Mouse (Mus musculus) neural tube, embryonic 14.5 days (tissue): ENCODE results near the gene Ly6g6d. TPM values are rescaled to one million over a fixed set of nuclear protein-coding genes. Genes with fewer than 3 reads are reported as not detected.
A peak's percentile ranks its signal among the peaks of the same experiment; 100 is the strongest.

ENCODE experiments used
- ATAC-seq: fragments of 200-750 bp; cut with Nextera tagmentation; 2 replicates; pipeline ENCODE4 v1.8.0; 2017; ENCODE audit warnings: low read depth, mild to moderate bottlenecking, moderate TSS enrichment, moderate library complexity
- H3K27ac ChIP-seq: fragments of 300-500 bp; sonication (generic); 2 replicates; pipeline ENCODE4 v1.5.1; 2014; ENCODE audit warnings: low read depth, mild to moderate bottlenecking, control low read depth, low read length, moderate library complexity, mixed read lengths
- H3K27me3 ChIP-seq: fragments of 300-500 bp; sonication (generic); 2 replicates; pipeline ENCODE4 v1.6.1; 2014; ENCODE audit warnings: low read length; ENCODE audit not compliant: control insufficient read depth, insufficient read depth
- H3K36me3 ChIP-seq: fragments of 300-500 bp; sonication (generic); 2 replicates; pipeline ENCODE4 v1.6.1; 2014; ENCODE audit warnings: low read length, mixed read lengths; ENCODE audit not compliant: control insufficient read depth, insufficient read depth
- H3K4me1 ChIP-seq: fragments of 300-500 bp; sonication (generic); 2 replicates; pipeline ENCODE4 v1.6.1; 2014; ENCODE audit warnings: low read length; ENCODE audit not compliant: control insufficient read depth, insufficient read depth
- H3K4me2 ChIP-seq: fragments of 300-500 bp; sonication (generic); 2 replicates; pipeline ENCODE4 v1.6.1; 2014; ENCODE audit warnings: mild to moderate bottlenecking, low read depth, low read length, control low read depth
- H3K4me3 ChIP-seq: fragments of 300-500 bp; sonication (generic); 2 replicates; pipeline ENCODE4 v1.5.1; 2014; ENCODE audit warnings: low read depth, low read length, control low read depth, mixed read lengths
- H3K9ac ChIP-seq: fragments of 300-500 bp; sonication (generic); replicated peaks from 2 replicates; pipeline ENCODE4 v1.6.1; 2014; ENCODE audit warnings: low read depth, mild to moderate bottlenecking, control low read depth, low read length, mixed read lengths
- H3K9me3 ChIP-seq: fragments of 300-500 bp; sonication (generic); 2 replicates; pipeline ENCODE4 v1.6.1; 2016; ENCODE audit warnings: low read length; ENCODE audit not compliant: control insufficient read depth
- WGBS: fragments of 180-500 bp; shearing (Covaris S2); extraction: QIAGEN DNeasy Blood & Tissue Kit; methylation state at CpG from one replicate; pipeline ENCODE4 v1.1.7; 2014; 5-methylcytosine and 5-hydroxymethylcytosine counted together
- polyA plus RNA-seq: library from polyadenylated mRNA; unstranded; fragments of >200 nt; fragmentation: Nextera tagmentation; extraction: Ambion mirVana; gene quantifications from 2 replicates; pipeline ENCODE4 v1.2.1, GENCODE M21; 2014

The Ly6g6d gene
- polyA plus RNA-seq, 1 experiment from 2014 or later = 0.84 TPM

- no peaks in the 10 kb centered on the region for H3K36me3 ChIP-seq
- no peak overlapping the region for H3K9ac ChIP-seq
- H3K4me2 ChIP-seq = no peak overlapping the region; the same call in 1 of the 2 replicates
- 22% methylated on average over 2 of the region's 2 CpGs for WGBS
- no peak for ATAC-seq
- no peaks in the 10 kb centered on the region for H3K9me3 ChIP-seq
- H3K27me3 ChIP-seq = no peaks in the 10 kb centered on the region
- no peak overlapping the region for H3K4me3 ChIP-seq
- H3K4me1 ChIP-seq = peaks cover 5% of the 10 kb centered on the region; the same call in 1 of the 2 replicates
- no peak overlapping the region for H3K27ac ChIP-seq
Measured at GRCm38 (mm10) chr17:35077285-35077684, 580 bp downstream of the Ly6g6d start.

- H3K36me3 ChIP-seq = no peaks in the 10 kb centered on the region
- H3K4me2 ChIP-seq = peak within 1 kb of the TSS; percentile 15; the same call in 1 of the 2 replicates
- peaks cover 5% of the 10 kb centered on the region; the same call in 1 of the 2 replicates for H3K4me1 ChIP-seq
- H3K9me3 ChIP-seq = no peaks in the 10 kb centered on the region
- no peaks in the 10 kb centered on the region for H3K27me3 ChIP-seq
- peak within 1 kb of the TSS; percentile 9 for H3K4me3 ChIP-seq
- no peak for ATAC-seq
- H3K27ac ChIP-seq = no peak within 1 kb of the TSS
- H3K9ac ChIP-seq = no peak within 1 kb of the TSS
- WGBS = 31% methylated on average over 10 of the region's 10 CpGs
Measured at GRCm38 (mm10) chr17:35076507-35077176, 1.2 kb downstream of the Ly6g6d start, which contains the start of gene Ly6g6e. Gene Ly6g6e, plus strand, starts transcription at chr17:35076902.

GRCm38 (mm10) chr17:35074097-35074496 is 3.8 kb downstream of the Ly6g6d start:
- H3K9me3 ChIP-seq = no peaks in the 10 kb centered on the region
- peaks cover 5% of the 10 kb centered on the region; the same call in 1 of the 2 replicates for H3K4me1 ChIP-seq
- ATAC-seq = no peak
- no peaks in the 10 kb centered on the region for H3K27me3 ChIP-seq
- H3K27ac ChIP-seq = no peak overlapping the region
- 35% methylated on average over 17 of the region's 17 CpGs for WGBS
- H3K36me3 ChIP-seq = no peaks in the 10 kb centered on the region
- H3K4me3 ChIP-seq = no peak overlapping the region
- no peak overlapping the region for H3K9ac ChIP-seq
- no peak overlapping the region for H3K4me2 ChIP-seq

- Histone ChIP-seq H3K4me1 (no peaks in the 10 kb centered on the region), H3K9ac (no peak overlapping the region), H3K36me3 (no peaks in the 10 kb centered on the region), H3K27me3 (no peaks in the 10 kb centered on the region), H3K27ac (no peak overlapping the region), H3K4me3 (no peak overlapping the region), H3K4me2 (no peak overlapping the region), H3K9me3 (no peaks in the 10 kb centered on the region)
- WGBS = 81% methylated on average over 9 of the region's 9 CpGs
- no peak for ATAC-seq
Measured at GRCm38 (mm10) chr17:35071454-35071853, 6.4 kb downstream of the Ly6g6d start.

GRCm38 (mm10) chr17:35070556-35071229 is 7.2 kb downstream of the Ly6g6d start:
- Histone ChIP-seq H3K36me3 (no peaks in the 10 kb centered on the region), H3K4me2 (no peak overlapping the region), H3K9ac (no peak overlapping the region), H3K27me3 (no peaks in the 10 kb centered on the region), H3K9me3 (no peaks in the 10 kb centered on the region), H3K4me3 (no peak overlapping the region), H3K27ac (no peak overlapping the region), H3K4me1 (no peaks in the 10 kb centered on the region)
- WGBS = 68% methylated on average over 6 of the region's 6 CpGs
- no peak for ATAC-seq

- Histone ChIP-seq H3K4me3 (no peak overlapping the region), H3K9me3 (no peaks in the 10 kb centered on the region), H3K4me1 (0 out of 2 replicates have a peak, but pooled peaks cover 9% of the 10 kb centered on the region), H3K9ac (no peak overlapping the region), H3K4me2 (no peak overlapping the region), H3K27ac (no peak overlapping the region), H3K27me3 (0 out of 2 replicates have a peak, but pooled peaks cover 6% of the 10 kb centered on the region), H3K36me3 (no peaks in the 10 kb centered on the region)
- no peak for ATAC-seq
- 86% methylated on average over 17 of the region's 17 CpGs for WGBS
Measured at GRCm38 (mm10) chr17:35068213-35068914, 9.5 kb downstream of the Ly6g6d start.

GRCm38 (mm10) chr17:35066084-35066483 is 11.8 kb downstream of the Ly6g6d start, which contains the start of gene Mpig6b:
Gene Mpig6b, minus strand, starts transcription at chr17:35066184.
- H3K27me3 ChIP-seq = 0 out of 2 replicates have a peak, but pooled peaks cover 6% of the 10 kb centered on the region

GRCm38 (mm10) chr17:35064951-35065947 is 12.6 kb downstream of the Ly6g6d start, which contains the start of gene Ly6g6c:
Gene Ly6g6c, plus strand, starts transcription at chr17:35065388.
- peak; percentile 30; the same call in 1 of the 2 replicates for ATAC-seq
- Histone ChIP-seq H3K27ac (no peak within 1 kb of the TSS), H3K36me3 (peaks cover 9% of the 10 kb centered on the region), H3K9me3 (no peaks in the 10 kb centered on the region), H3K4me2 (peak within 1 kb of the TSS; percentile 40), H3K4me3 (0 out of 2 replicates have a peak within 1 kb of the TSS, but pooled peaks have one; percentile 1), H3K4me1 (peaks cover 16% of the 10 kb centered on the region), H3K27me3 (0 out of 2 replicates have a peak, but pooled peaks cover 6% of the 10 kb centered on the region), H3K9ac (no peak within 1 kb of the TSS)
- 2% methylated on average over 48 of the region's 48 CpGs for WGBS

More at GRCm38 (mm10) chr17:35066084-35066483, 11.8 kb downstream of the Ly6g6d start, which contains the start of gene Mpig6b:
- WGBS = 51% methylated on average over 10 of the region's 10 CpGs
- no peak for ATAC-seq
- no peaks in the 10 kb centered on the region for H3K9me3 ChIP-seq
- peak within 1 kb of the TSS; percentile 40 for H3K4me2 ChIP-seq
- H3K4me3 ChIP-seq = 0 out of 2 replicates have a peak within 1 kb of the TSS, but pooled peaks have one; percentile 1
- H3K36me3 ChIP-seq = peaks cover 4% of the 10 kb centered on the region
- H3K9ac ChIP-seq = no peak within 1 kb of the TSS
- peaks cover 9% of the 10 kb centered on the region; the same call in 1 of the 2 replicates for H3K4me1 ChIP-seq
- no peak within 1 kb of the TSS for H3K27ac ChIP-seq
